Mouse (Mus musculus): ENCODE results near the gene Sash1.

DNA sequence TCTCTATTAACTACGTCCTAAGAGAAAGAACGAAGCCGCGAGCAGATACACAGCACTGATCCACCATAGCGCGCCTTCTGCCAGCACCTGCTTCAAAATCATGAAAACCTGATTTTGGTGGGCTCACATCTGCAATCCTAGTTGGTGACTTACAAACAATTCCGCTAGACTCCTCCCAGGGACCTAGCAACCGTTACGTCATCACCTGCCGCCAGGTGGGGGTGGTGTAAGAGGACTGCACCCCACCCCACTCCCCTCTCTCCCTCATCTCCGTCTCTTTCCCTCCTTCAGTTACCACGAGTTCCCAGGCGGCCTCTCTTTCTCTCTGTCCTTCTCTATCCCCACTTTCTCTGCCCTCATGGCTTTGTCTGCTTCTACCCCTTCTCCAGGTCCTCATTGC lies 7.5 kb downstream of the Sash1 start:
- no peak for TF ChIP-seq POLR2A (IDR thresholded peaks at IDR 0.05; ENCODE audit: low read depth, low read length)
- no peak for TF ChIP-seq CTCF (IDR thresholded peaks at IDR 0.05; ENCODE audit: borderline replicate concordance, insufficient read depth, low read length)

Measured in embryonic fibroblast, embryonic 13.5 days (primary cell).